In genomic region chr3:53258657-53259158, GRCm38 (mm10) we compare ENCODE assay signal across 7 mouse cellular contexts.
DNase-seq lines count a peak whose midpoint lies in the region; ATAC-seq lines count a peak whose summit lies in the region.

No protein-coding gene starts in this region.

- H3K27me3 ChIP-seq in hindbrain, embryonic 11.5 days (ENCODE audit: control insufficient read depth, insufficient read depth, low read length), result no peaks in the 10 kb centered on the region
- no peaks in the 10 kb centered on the region for H3K27me3 ChIP-seq in hindbrain, embryonic 16.5 days (replicated peaks; ENCODE audit: control insufficient read depth, insufficient read depth, low read length)

- no peaks in the 10 kb centered on the region for H3K9me3 ChIP-seq in hindbrain, embryonic 11.5 days (ENCODE audit: control insufficient read depth, low read length)
- no peaks in the 10 kb centered on the region for H3K9me3 ChIP-seq in hindbrain, embryonic 16.5 days (ENCODE audit: control insufficient read depth, low read length)

- H3K36me3 ChIP-seq in hindbrain, embryonic 11.5 days (ENCODE audit: control insufficient read depth, insufficient read depth, low read length), result no peaks in the 10 kb centered on the region
- no peaks in the 10 kb centered on the region for H3K36me3 ChIP-seq in hindbrain, embryonic 16.5 days (ENCODE audit: control insufficient read depth, insufficient read depth, low read length)

- no peaks in the 10 kb centered on the region for H3K4me1 ChIP-seq in hindbrain, embryonic 11.5 days (replicated peaks; ENCODE audit: control insufficient read depth, insufficient read depth, low read length)
- H3K4me1 ChIP-seq in hindbrain, embryonic 16.5 days (ENCODE audit: control insufficient read depth, insufficient read depth, low read depth, low read length), result no peaks in the 10 kb centered on the region

- no peak overlapping the region for H3K4me2 ChIP-seq in hindbrain, embryonic 11.5 days (replicated peaks; ENCODE audit: low read depth, low read length)
- H3K4me2 ChIP-seq in hindbrain, embryonic 16.5 days (ENCODE audit: low read length), result no peak overlapping the region

- no peak for ATAC-seq in hindbrain, embryonic 11.5 days (ENCODE audit: low FRiP score)
- ATAC-seq in hindbrain, embryonic 16.5 days, result no peak

- no peak overlapping the region for H3K4me3 ChIP-seq in hindbrain, embryonic 11.5 days (ENCODE audit: low read depth, low read length)
- H3K4me3 ChIP-seq in hindbrain, embryonic 16.5 days (ENCODE audit: low read length), result no peak overlapping the region

- peak; percentile 11 for DNase-seq in hindbrain, embryonic 11.5 days (ENCODE audit: low spot score)
- DNase-seq in Muller cell, postnatal 12 days (ENCODE audit: inconsistent ontology term), result peak; percentile 44
- DNase-seq in brain, adult 2 months (ENCODE audit: low read depth, low spot score), result peak; percentile 68
- peak; percentile 13 for DNase-seq in lung, postnatal 10 days
- DNase-seq in cerebellum, adult 8-10 months, result no peak
- no peak for DNase-seq in adrenal gland, postnatal 10 days

- no peak overlapping the region for H3K27ac ChIP-seq in hindbrain, embryonic 11.5 days (ENCODE audit: low read depth, low read length)
- no peak overlapping the region for H3K27ac ChIP-seq in hindbrain, embryonic 16.5 days (ENCODE audit: low read depth, low read length)

- 54% methylated on average over 7 of the region's 7 CpGs for WGBS in hindbrain, embryonic 11.5 days
- 37% methylated on average over 7 of the region's 7 CpGs for WGBS in hindbrain, embryonic 16.5 days

- H3K9ac ChIP-seq in hindbrain, embryonic 11.5 days (ENCODE audit: low read depth, low read length), result no peak overlapping the region
- no peak overlapping the region for H3K9ac ChIP-seq in hindbrain, embryonic 16.5 days (ENCODE audit: low read depth, low read length)

Comparison
In these comparisons a context has a peak if more than half of its experiments do, and no peak if none do; other contexts are left out.
1. DNase-seq: peak in hindbrain, embryonic 11.5 days (single experiment), Muller cell, postnatal 12 days (single experiment), brain, adult 2 months (single experiment) and lung, postnatal 10 days (single experiment); none in cerebellum, adult 8-10 months (single experiment) and adrenal gland, postnatal 10 days (single experiment).